Mouse (Mus musculus) embryonic fibroblast, embryonic 13.5 days (primary cell): ENCODE measurements at regions not wholly inside any gene's neighbourhood (a gene's known extent, or its start where the extent isn't known, plus 50 kb on each side); places are given as distances from the start of the nearest gene placed in this dataset.

ENCODE experiments used
- H3K27ac ChIP-seq: 2 replicates; pipeline ENCODE4 v1.5.1; 2012; ENCODE audit warnings: low read length, control low read depth, inconsistent platforms; ENCODE audit not compliant: insufficient read depth
- H3K4me1 ChIP-seq: 2 replicates; pipeline ENCODE4 v1.6.1; 2011; ENCODE audit warnings: low read length; ENCODE audit not compliant: control insufficient read depth, insufficient read depth
- H3K4me3 ChIP-seq: 2 replicates; pipeline ENCODE4 v1.5.1; 2011; ENCODE audit warnings: mild to moderate bottlenecking, control low read depth, low read length; ENCODE audit not compliant: insufficient read depth
- CTCF ChIP-seq: IDR thresholded peaks from 2 replicates; pipeline ENCODE4 v1.5.1; 2011; ENCODE audit warnings: mild to moderate bottlenecking, control low read depth, low read length, moderate library complexity, borderline replicate concordance; ENCODE audit not compliant: insufficient read depth
- POLR2A ChIP-seq: IDR thresholded peaks from 2 replicates; pipeline ENCODE4 v1.6.1; 2011; ENCODE audit warnings: low read depth, mild to moderate bottlenecking, control low read depth, low read length, moderate library complexity

DNA sequence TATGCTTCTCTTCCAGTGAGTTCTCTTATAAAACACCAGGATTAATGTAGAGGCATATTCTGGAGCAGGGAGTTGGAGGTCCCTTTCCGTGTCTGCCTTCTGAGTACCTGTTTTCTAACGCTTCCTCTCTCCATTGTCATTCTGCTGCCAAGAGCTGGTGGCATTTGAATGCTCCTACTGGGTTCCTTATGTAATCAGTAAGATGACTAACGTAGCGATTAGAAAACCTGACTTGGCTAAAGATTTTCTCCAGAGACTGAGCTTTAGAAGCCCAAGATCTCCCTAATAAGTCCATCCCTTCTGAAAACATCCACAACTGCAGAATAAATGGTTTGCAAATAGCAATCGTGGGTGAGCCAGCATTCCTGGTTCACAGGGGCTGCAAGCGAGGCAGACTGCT is 174.5 kb downstream of the Dhx15 start:
- H3K4me1 ChIP-seq, result no peaks in the 10 kb centered on the region
- TF ChIP-seq POLR2A (no peak), CTCF (no peak)
- no peak overlapping the region for H3K27ac ChIP-seq
- H3K4me3 ChIP-seq, result no peak overlapping the region

DNA sequence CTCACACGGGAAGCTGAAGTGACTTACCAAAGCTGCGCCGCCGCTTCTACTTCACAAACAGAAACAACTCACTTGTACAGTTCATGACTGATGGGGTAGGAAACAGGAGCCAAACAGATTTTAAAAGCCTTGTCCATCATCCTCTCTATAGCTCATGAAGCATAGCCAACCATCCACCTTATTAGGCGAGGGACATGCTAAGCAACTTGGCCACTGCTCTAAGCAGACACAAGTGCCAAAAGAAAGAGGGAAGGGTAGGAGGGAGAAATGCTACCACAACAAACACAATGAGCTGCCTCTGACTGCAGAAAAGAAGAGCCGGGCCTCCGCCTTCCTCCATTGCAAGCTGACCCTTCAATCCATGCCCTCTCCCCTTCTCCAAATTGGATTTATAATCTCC is 179.9 kb downstream of the Dhx15 start:
- H3K4me1 ChIP-seq, result no peaks in the 10 kb centered on the region
- no peak for TF ChIP-seq CTCF
- no peak for TF ChIP-seq POLR2A
- no peak overlapping the region for H3K4me3 ChIP-seq

DNA sequence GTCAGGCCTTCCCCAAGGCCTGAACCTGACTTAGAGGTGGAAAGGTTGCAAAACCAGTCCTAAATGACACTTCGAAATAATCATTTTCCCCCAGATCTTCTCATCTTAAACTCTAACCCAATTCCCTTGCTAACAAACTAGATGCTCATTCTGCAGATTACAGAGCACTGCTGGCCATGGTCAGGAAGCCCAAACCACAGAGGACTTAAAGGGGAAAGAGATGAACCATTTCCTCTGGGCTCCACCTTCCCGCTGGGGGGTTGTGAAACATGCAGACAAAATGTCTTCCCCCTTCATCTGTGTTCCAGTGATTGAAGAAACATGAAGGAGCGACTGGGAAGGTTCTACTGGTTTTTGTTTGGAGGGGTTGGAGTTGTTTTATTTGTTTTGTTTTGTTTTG is 181.4 kb downstream of the Dhx15 start:
- no peak overlapping the region for H3K4me3 ChIP-seq
- TF ChIP-seq POLR2A, result no peak
- no peak for TF ChIP-seq CTCF
- H3K27ac ChIP-seq, result no peak overlapping the region
- no peaks in the 10 kb centered on the region for H3K4me1 ChIP-seq

More for the DNA sequence above, 179.9 kb downstream of the Dhx15 start:
- H3K27ac ChIP-seq, result no peak overlapping the region

DNA sequence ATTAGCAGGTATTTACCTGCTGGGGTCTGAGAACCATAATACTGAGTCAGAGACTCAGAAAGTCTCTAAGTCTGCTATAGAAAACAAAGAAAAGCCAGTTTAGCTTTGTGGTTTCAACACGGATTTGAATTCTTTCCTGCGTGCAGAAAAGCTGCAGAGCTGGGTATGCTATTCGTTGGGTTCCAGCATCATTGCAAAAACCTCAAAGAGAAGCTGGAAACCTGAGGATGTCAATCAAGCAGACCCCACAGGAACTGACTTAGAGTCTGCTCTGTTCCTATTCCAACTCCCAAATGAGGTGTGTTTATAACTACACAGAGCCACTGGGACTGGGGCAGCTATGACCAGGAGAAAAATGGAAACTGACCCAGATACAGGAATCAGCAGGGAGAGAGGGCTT is 183.5 kb downstream of the Dhx15 start:
- Histone ChIP-seq H3K4me1 (no peaks in the 10 kb centered on the region), H3K4me3 (no peak overlapping the region), H3K27ac (no peak overlapping the region)
- no peak for TF ChIP-seq CTCF
- TF ChIP-seq POLR2A, result no peak

DNA sequence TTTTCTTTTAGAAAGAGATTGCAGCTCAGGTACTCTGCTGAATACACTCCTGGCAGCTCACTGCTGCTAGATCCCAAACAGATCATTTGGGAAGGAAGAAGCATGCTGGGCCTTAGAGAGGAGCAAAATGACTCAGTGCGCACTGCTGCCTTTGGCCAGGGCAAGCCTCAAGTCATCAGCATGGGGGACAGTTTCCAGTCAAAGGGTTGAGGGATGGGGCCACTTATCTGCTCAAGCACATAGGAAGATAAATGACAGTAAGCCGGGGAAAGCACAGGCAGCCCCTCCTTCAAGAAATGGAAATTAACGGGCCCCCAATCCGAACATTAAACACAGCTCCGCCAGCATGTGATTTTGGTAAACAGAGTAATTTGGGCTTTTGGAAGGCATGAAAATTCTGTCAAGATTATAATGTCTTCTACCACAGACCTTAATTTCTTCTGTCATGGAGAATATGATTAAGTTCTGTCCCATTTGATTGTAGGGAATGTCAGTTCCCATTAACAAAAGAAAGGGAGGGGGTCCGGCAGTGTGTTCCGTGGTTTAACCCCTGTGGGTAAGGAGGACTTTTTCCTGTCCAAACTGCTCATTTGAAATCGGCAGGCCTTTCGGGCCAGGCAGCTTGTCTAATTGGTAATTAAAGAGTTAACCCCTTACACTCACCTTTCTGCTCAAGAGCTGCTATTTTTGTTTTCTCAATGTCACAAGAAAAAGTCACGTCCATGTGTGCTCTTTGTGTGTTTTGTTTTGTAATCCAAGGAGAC is 199.3 kb downstream of the Dhx15 start:
- H3K4me1 ChIP-seq, result peaks cover 3% of the 10 kb centered on the region
- no peak for TF ChIP-seq POLR2A
- no peak for TF ChIP-seq CTCF
- H3K27ac ChIP-seq, result no peak overlapping the region
- H3K4me3 ChIP-seq, result no peak overlapping the region

DNA sequence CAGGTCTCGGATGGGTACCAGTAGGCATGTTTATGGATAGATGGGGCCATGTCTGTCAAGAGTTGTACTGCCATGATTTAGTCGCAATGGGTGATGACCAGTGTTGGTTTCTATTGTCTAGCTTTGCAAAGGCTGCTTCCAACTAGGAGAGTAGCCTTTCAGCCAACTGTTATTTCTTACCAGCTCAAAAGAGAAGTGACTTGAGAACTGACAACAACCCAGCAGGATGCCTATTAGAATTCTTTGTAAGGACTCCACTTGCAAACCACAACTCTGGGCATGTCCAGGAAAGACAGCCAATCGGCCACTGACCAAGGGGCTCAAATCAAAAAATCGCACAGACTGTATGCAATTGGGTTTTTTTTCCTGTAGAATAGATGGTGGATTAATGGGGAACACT is 200.9 kb downstream of the Dhx15 start:
- TF ChIP-seq CTCF (no peak), POLR2A (no peak)
- no peak overlapping the region for H3K27ac ChIP-seq
- peaks cover 3% of the 10 kb centered on the region for H3K4me1 ChIP-seq
- no peak overlapping the region for H3K4me3 ChIP-seq

DNA sequence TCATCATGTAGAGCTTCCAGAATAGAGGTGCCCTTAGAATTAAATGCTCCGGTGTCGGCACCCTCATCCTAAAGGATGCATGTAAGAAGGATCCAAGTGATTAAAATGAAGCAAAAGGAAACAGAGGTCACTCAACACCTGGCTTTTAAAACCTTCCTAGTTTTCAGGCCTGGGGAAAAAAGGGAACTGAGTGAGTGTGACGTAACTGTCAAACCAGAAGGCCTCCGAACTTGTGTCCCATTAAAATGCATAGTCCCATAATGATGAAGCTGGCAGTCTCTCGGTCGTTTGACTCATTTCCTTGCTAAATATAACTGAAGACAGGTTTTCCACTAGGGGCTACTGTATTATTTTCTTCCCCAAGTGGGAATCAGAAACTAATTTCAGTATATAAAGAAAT is 201.4 kb downstream of the Dhx15 start:
- Histone ChIP-seq H3K4me1 (peaks cover 3% of the 10 kb centered on the region), H3K27ac (no peak overlapping the region), H3K4me3 (no peak overlapping the region)
- TF ChIP-seq POLR2A (no peak), CTCF (no peak)

DNA sequence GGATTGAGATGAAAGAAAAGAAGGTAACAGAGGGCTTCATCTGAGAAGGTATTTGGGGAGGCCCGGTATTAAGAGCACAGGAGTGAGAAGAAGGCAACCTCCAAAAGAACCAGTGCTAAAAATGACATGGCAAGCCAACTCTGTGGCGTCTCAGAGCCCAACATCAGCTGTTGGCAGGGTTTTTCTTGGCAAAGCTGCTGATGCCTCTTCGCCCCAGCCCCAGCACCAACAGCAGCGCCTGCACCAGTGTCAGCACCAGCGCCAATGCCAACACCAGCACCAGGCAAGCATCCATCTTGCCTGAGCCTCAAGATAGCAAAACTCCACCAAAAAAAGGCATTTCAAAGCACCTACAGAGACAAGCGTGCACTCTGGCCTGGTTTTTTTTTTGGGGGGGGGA is 205.3 kb downstream of the Dhx15 start:
- H3K4me3 ChIP-seq, result no peak overlapping the region
- no peak for TF ChIP-seq POLR2A
- TF ChIP-seq CTCF, result no peak
- no peaks in the 10 kb centered on the region; the same call in 1 of the 2 replicates for H3K4me1 ChIP-seq
- H3K27ac ChIP-seq, result no peak overlapping the region

DNA sequence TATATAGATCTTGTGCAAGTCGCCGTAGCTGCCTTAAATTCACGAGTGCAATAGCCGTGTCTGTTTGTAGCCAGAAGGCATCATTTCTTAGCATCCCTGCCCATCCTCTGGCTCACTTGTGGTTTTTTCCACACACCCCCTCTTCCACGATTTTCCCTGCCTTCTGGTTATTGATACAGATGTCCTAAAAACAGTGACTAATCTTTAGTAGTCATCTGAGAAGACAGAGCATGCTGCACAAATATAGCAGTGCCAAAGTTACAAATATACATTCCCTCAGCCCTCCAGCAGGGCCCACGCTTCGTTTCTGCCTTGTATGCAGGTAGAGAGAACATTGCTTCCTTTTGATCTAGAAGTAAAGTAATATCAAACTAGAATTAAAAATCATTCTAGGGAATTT is 207.5 kb downstream of the Dhx15 start:
- TF ChIP-seq CTCF (no peak), POLR2A (no peak)
- Histone ChIP-seq H3K4me3 (no peak overlapping the region), H3K4me1 (no peaks in the 10 kb centered on the region), H3K27ac (no peak overlapping the region)

DNA sequence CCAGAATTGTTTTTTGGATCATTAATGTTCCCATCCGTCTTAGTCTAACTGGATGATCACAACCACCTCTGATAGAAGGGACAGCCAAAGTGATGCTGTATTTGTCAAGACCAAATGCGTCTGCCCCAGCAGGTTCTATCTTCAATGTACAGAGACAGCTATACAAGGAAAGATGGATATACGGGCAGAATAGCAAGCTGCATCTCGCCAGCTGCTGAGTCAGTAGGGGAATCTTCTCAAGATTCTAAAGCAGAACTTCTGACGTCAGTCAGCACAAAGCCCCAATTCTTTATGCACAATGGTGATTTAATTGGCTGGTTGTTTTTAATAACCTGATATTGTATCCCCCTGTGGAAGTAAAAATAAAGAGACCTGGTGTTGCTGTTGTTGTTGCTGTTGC is 209.4 kb downstream of the Dhx15 start:
- no peak for TF ChIP-seq POLR2A
- no peak for TF ChIP-seq CTCF
- H3K4me1 ChIP-seq, result no peaks in the 10 kb centered on the region
- no peak overlapping the region for H3K27ac ChIP-seq
- no peak overlapping the region for H3K4me3 ChIP-seq
